Mouse (Mus musculus): ENCODE measurements around the gene Esam.

Gene Esam

DNA sequence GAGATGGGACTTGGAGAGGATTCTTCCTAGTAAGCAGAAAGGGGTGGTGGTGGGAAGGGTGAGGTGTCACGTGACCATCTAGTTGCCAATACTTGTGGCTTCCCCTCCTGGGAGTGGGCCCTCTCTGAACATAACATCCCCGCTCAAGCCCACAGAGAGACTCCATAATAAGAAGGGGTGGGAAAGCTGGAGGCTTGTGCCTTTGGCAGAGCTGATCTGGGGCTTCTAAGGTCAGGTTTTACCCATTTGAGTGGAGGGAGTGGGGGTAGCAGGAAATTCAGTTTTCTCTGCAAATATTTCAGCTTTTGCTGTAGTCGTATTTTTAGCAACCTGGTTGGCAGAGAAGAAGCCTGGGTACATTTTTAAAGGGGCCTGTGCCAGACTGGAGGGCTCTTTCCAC, 28.5 kb downstream of the Esam start:
- no peak for DNase-seq

DNA sequence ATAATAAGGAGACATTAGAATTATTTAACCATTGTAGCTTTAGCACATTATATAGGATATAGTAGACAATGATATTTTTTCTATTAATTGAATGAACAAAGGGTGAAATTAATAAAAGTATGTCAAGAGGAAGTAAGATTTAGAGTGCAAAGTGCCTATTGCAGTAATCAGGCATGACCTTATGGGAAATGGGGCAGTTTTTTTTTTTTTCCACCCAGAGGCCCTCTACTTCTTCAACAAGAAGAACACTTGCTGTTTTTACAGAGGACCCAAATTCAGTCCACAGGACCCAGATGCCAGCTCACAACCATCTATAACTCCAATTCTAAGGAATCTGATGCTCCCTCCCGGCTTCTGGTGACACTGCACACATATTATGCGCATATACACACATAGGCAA, 32.7 kb downstream of the Esam start:
- no peak for DNase-seq

DNA sequence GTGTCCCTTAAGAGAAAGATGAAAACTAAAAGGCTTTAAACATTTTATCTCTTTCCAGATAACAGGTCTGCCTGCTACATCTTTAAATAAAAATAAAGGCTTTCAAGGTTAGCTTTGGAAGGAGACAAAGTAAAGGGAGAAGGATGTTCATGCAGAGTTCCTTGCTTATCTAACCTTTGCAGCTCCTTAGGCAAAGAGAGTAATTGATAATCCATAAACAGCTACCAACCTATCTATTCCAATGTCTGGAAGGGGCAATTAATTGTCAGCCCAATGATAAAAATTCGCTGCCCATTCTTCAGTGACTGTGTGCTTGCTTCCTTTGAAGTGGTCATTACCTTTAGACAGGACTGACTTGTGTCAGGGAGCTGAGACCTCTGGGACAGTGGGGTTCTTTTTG, 35.9 kb downstream of the Esam start:
- no peak for DNase-seq

DNA sequence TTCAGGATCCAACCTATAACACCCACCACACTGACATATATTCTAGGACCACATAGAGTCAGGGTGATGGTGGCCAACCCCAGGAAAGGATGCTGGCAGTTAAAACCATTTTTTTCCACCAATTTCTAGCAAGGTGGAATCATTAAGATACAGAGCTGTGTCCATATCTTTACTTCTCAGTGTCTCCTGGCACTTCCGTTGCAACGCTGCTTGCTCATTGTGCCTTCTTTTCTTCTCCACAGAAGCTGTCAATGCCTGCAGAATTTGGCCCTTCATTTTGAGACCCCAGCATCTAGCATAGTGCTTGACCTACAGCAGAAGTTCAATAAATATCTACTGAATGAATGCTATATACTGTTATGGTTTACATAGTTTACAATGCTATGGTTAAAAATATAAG, 39.1 kb downstream of the Esam start:
- no peak for DNase-seq

DNA sequence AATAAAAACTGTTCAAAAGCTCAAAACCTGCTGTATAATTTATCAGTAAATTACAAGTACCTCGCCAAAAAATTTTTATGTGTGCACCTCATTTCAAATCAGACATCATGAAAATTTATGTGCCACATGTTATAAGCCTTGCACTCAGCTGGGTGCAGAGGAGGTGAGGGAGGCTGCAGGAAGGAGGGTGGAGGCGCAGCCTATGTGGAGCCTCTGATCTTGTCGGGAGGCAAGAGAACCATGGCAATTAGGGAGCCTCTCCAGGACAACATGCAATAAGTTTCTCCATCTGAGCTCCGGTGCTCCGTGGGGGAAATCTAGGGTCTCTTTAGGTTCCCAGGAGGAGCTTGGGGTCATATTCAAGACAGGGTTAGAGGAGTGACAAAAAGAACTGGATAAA, 39.6 kb downstream of the Esam start:
- DNase-seq, result no peak

DNA sequence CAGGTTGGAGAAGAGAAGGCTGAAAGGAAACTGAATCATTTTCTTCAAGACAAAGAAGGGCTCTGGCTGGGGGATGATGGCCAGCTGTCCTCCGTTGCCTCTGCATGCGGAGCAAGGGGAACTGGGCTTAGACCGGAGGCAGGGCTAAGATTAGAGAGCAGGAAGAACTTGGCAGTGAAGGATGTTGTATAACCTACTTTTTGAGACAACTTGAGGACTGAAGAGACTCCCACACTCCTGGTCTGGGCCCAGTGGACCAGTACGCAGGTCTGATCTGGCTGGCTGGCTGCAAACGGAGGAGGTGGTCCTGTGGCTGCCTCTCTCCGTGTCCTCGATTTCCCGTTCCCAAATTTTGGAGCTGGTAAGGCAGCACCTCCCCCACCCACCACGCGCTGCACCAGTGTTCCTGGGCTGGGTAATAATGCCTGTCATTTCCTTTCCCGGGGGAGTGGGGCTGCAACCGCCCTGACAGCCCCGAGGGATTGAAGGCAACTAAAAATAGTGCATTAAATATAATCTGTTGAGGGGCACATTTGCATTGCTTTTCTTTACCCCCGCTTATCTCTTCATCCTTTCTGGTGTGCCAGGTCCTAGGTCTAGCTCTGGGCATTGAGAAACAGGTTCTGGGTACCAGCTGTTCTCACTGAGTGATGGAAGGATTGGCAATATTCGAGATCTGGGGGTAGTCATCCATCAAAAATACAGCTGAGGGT, 40.2 kb downstream of the Esam start:
- DNase-seq, result peak in 1 of 2 experiments; percentile 35

DNA sequence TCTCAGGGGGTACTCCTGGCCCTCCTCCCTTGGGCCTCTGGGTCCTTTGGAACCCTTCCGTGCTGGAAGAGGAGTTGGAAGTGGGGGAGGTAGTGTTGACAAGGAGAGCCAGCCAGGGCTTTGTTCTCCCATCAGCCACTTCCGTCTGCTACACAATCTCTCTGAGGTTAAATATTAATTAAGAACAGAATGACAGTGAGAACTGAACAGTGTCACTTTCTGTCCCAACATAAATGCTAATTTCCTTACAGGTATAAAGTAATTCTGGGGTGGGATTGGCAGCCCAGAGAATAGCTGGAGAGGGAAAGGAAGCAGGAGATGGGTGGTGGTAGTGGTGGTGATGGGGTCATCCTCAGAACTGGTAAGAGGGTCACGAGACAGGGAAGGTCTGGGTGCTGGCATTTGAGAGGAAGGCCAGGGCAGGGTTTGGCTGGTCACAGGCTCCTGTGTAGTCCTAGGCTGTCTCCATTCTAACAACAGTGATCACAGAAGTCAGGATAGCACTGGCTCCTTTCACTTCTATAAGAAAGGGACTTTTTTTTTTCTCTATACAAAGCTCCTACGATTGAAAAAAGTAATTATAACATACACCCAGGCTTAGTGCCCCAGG, 40.8 kb downstream of the Esam start:
- peak; percentile 29 to 30 for DNase-seq

DNA sequence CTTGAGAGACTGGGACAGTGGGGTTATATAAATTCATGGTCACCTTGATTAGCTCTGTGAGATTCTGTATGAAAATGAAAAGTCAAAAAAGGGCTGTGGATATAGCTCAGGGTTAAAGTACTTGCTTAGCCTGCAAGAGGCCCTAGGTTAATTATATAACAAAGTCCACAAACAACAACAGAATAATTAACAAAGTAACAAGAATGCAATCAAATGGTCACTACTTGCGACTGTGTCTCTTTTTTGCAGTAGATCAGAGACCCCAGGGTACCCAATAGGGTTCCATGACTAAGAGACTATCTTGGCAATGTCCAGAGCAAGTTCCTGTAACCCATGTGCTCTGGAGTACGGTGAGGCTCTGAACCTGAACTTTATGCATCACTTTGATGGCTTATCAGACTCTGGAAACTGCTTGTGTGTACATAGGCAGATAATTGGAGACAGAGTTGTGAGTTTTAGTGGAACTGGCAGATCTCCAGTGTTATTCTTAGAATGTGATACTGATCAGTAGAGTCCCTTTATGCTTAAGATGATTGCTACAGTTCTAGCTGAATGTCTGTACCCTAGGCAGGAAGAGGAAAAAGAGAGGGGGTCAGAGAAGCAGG, 41.5 kb downstream of the Esam start:
- peak; percentile 12 to 36 for DNase-seq

DNA sequence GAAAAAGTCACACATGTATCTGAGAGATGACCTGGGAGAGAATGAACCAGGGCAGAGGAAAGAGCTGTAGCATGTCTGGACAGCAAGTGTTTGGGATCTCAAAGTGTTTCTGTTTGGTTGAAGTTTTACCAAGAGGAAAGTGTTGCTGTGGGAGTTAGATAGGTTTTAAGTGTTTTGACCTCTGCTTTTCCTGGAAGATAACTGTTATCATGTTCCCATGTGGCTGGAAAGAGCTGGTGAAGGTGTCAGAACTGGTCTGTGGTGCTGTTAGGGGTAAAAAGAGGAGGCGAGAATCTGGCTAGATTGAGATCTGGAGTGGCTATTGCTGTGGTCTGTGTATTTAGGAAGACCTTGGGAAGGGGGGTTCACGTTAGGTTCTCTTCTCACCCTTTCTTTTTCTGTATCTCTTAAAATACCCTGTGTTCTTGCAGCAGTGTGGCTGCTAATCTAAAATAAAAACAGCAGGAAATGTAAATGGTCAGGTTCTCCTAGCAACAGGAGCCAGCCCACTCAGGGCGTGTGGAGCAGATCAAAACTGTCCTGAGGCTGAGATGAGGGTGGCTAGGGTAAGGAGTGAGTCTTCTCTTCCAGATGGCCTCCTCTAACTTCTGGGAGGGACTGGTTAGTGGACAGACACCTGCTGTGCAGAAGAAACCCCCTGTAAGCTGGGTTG, 44.5 kb downstream of the Esam start:
- DNase-seq, result no peak

DNA sequence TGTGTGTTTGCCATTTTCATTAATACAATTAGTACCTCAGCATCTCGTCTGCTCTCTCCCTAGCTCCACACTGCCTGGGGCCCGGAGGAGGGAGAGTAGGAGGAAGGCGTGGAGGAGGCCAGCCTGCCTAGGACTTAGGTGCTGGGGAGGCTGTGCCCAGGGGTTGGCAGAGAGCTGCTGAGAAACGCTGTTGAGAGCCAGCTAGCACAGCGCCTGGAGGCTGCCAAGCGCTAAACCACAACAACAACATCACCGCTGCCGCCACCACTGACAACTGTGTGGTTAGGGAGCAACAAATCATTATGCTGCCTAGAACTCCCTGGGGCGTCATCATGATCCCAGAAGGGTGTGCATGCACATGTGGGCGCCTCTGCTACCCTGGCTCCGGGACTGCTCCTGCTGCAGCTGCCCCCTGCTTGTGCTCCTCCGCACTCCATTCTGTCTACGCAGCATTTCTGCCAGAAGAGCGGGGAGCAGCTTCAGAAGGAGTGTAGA, 48.6 kb downstream of the Esam start:
- DNase-seq, result no peak

DNA sequence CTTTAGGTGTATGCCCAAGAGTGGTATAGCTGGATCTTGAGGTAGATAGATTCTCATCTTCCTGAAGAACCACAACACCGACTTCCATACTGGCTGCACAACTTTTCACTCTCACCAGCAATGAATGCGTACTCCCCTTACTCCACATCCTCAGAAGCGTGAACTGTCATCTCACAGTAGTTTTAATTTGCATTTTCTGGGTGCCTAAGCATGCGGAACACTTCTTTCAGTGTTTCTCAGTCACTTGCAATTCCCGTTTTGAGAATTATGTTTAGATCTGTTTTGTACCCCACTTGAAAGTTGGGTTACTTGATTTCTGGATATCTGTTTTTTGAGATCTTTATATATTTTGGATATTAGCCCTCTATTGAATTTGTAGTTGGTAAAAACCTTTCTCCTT, 55.7 kb downstream of the Esam start:
- no peak for DNase-seq

DNA sequence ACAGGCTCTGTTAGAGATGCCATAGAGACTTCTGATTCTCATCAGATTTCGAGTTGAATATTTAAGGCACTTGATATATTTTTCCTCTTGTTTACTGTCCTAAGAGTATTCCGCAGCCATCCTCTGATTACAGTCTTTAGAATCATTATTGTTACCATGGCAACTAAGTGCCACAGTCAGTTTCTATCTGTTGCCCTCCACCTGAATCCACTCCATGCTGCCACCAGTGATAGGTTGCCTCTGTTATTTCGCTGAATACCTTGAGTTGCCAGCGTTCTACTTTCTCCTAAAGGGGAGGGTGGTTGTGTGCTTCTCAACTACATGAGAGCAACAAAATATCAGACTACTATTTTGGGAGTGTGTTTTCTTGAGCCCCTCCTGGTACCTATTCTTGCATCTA, 58.8 kb downstream of the Esam start:
- DNase-seq, result no peak

Measured in kidney, adult 8-10 months (tissue).